Mouse (Mus musculus) limb, embryonic 12.5 days (tissue): ENCODE measurements around the gene Atp8b3. TPM values are rescaled to one million over a fixed set of nuclear protein-coding genes. Genes with fewer than 3 reads are reported as not detected.

Experiments
- ATAC-seq: fragments of 200-750 bp; cut with Nextera tagmentation; 2 replicates; pipeline ENCODE4 v1.8.0; 2017; ENCODE audit warnings: low read depth, moderate TSS enrichment; ENCODE audit not compliant: insufficient number of reproducible peaks, insufficient read depth, low FRiP score, low TSS enrichment
- H3K27ac ChIP-seq: fragments of 300-500 bp; sonication (generic); 2 replicates; pipeline ENCODE4 v1.5.1; 2016; ENCODE audit warnings: mild to moderate bottlenecking, moderate library complexity
- H3K27me3 ChIP-seq: fragments of 300-500 bp; sonication (generic); 2 replicates; pipeline ENCODE4 v1.6.1; 2016; ENCODE audit warnings: mild to moderate bottlenecking, moderate library complexity
- H3K36me3 ChIP-seq: fragments of 300-500 bp; sonication (generic); 2 replicates; pipeline ENCODE4 v1.6.1; 2016; ENCODE audit warnings: mild to moderate bottlenecking, moderate library complexity
- H3K4me1 ChIP-seq: fragments of 300-500 bp; sonication (generic); replicated peaks from 2 replicates; pipeline ENCODE4 v1.6.1; 2016
- H3K4me2 ChIP-seq: fragments of 300-500 bp; sonication (generic); 2 replicates; pipeline ENCODE4 v1.6.1; 2016; ENCODE audit warnings: mild to moderate bottlenecking, moderate library complexity
- H3K4me3 ChIP-seq: fragments of 300-500 bp; sonication (generic); replicated peaks from 2 replicates; pipeline ENCODE4 v1.5.1; 2016; ENCODE audit warnings: mild to moderate bottlenecking
- H3K9ac ChIP-seq: fragments of 300-500 bp; sonication (generic); replicated peaks from 2 replicates; pipeline ENCODE4 v1.6.1; 2016; ENCODE audit warnings: mild to moderate bottlenecking, moderate library complexity
- H3K9me3 ChIP-seq: fragments of 300-500 bp; sonication (generic); 2 replicates; pipeline ENCODE4 v1.6.1; 2016; ENCODE audit warnings: mild to moderate bottlenecking, moderate library complexity
- WGBS: fragments of 180-500 bp; shearing (Covaris S2); methylation state at CpG from one replicate; pipeline ENCODE4 v1.1.7; 2016; 5-methylcytosine and 5-hydroxymethylcytosine counted together
- polyA plus RNA-seq: library from polyadenylated mRNA; unstranded; fragments of >200 nt; fragmentation: Nextera tagmentation; extraction: Ambion mirVana; gene quantifications from 2 replicates; pipeline ENCODE4 v1.2.1, GENCODE M21; 2016

Gene Atp8b3
- polyA plus RNA-seq, 1 experiment from 2014 or later = 0.50 TPM

DNA sequence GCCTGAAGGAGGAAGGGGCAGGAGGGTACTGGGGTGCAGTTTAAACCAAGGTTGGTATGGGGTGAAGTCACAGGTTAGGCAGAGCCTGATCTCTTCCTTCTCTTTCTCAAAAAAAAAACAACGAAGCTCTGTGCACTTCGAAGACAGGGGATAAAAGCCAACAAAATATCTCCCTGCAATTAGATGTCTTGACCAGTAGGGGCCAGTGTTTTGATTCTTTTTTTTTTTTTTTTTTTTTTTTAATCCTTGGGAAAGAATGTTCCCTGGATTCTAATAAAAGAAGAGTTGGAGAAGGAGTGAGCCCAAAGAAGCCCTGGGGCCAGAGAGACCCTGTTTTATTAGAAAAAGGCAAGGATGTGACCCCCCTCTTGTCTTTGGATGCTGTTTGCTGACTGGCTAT, 19.6 kb downstream of the Atp8b3 start:
- Histone ChIP-seq H3K27ac (no peak overlapping the region), H3K36me3 (no peaks in the 10 kb centered on the region), H3K4me3 (no peak overlapping the region), H3K27me3 (peaks cover 33% of the 10 kb centered on the region), H3K9me3 (peaks cover 7% of the 10 kb centered on the region), H3K9ac (no peak overlapping the region), H3K4me2 (no peak overlapping the region), H3K4me1 (no peaks in the 10 kb centered on the region)
- 65% methylated on average over 2 of the region's 2 CpGs for WGBS
- ATAC-seq = no peak

DNA sequence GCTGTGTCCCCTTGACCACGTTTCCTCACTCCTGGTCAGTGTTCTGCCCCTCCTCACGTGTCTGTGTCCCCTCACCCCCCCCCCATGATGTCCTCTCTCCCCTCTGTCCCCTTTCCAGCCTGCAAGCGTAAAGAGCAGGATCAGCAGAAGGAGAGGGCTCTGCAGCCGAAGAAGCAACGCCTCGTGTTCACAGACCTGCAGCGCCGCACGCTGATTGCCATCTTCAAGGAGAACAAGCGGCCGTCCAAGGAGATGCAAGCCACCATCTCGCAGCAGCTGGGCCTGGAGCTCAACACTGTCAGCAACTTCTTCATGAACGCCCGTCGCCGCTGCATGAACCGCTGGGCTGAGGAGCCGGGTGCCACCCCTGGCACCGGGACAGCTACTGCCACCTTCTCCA, 25.2 kb downstream of the Atp8b3 start:
- no peak overlapping the region; the same call in 1 of the 2 replicates for H3K9ac ChIP-seq
- H3K4me2 ChIP-seq = peak overlapping the region; percentile 34
- no peak overlapping the region; the same call in 1 of the 2 replicates for H3K4me3 ChIP-seq
- 0 out of 2 replicates have a peak, but pooled peaks cover 7% of the 10 kb centered on the region for H3K4me1 ChIP-seq
- no peaks in the 10 kb centered on the region for H3K9me3 ChIP-seq
- WGBS = 8% methylated on average over 19 of the region's 19 CpGs
- H3K27ac ChIP-seq = no peak overlapping the region
- no peaks in the 10 kb centered on the region for H3K36me3 ChIP-seq
- peaks cover 84% of the 10 kb centered on the region for H3K27me3 ChIP-seq
- no peak for ATAC-seq

DNA sequence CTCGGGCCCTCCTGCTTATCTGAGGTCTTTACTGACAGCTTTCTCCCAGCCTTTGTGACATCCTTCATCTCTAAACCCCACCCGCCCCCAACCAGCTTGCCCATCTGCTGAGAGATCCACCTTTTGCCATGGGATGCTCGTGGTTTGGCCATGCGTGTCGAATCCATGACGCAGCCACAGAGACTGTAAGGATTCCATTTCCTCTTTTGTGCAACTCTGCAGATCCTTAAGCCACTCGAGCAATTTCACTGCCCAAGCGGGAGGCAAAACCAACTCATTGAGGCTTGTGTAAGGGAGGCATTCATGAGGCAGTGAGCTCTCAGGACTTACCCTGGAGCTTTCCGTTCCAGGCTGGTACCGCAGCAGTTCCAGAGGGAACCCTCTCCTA, 28.7 kb downstream of the Atp8b3 start:
- ATAC-seq = no peak
- H3K9me3 ChIP-seq = no peaks in the 10 kb centered on the region
- no peaks in the 10 kb centered on the region for H3K36me3 ChIP-seq
- no peak overlapping the region for H3K27ac ChIP-seq
- no peak overlapping the region for H3K4me2 ChIP-seq
- peaks cover 96% of the 10 kb centered on the region for H3K27me3 ChIP-seq
- H3K4me1 ChIP-seq = 0 out of 2 replicates have a peak, but pooled peaks cover 7% of the 10 kb centered on the region
- H3K4me3 ChIP-seq = no peak overlapping the region
- H3K9ac ChIP-seq = no peak overlapping the region
- 55% methylated on average over 10 of the region's 10 CpGs for WGBS

DNA sequence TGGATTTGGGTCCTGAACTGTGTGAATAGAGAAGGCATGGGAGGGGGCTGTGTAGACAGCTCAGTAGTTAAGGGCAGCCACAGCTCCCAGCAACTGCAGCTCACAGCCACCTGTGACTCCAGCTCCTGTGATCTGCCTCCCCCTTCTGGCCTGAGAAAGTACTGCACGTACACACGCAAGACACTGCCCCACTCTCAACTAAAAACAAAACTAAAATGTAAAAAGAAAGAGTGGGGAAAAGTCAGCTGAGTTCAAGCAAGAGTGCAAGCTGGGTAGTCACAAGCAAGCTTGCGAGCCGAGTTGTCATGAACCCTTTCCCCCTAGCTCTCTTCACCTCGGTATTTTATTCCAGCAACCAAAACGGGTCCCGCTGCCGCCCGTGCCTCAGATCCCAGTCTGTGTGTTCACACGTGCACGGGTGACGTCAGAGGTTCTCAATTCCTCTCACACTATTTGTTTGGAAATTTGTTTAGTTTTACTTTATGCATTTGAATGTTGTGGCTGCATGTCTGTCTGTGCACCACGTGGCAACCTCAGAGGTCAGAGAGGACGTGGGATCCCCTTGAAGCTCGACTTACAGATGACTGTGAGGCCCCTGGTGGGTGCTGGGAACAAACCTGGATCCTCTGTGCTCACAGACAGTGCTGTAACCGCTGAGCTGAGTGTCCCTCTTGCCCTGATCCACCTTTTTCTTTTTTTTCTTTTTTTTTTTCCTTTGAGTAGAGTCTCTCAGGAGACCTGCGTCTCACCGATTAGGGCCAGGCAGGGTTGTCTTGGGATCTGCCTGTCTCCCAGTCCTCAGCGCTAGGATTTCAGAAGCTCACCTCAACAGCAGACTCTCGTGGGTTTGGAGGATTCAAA, 29.3 kb downstream of the Atp8b3 start:
- H3K4me3 ChIP-seq = peak overlapping the region; percentile 34
- H3K4me2 ChIP-seq = peak overlapping the region; percentile 61
- no peak overlapping the region for H3K27ac ChIP-seq
- H3K36me3 ChIP-seq = no peaks in the 10 kb centered on the region
- peak; percentile 61; the same call in 1 of the 2 replicates for ATAC-seq
- peaks cover 96% of the 10 kb centered on the region for H3K27me3 ChIP-seq
- 12% methylated on average over 20 of the region's 20 CpGs for WGBS
- H3K9ac ChIP-seq = no peak overlapping the region
- 0 out of 2 replicates have a peak, but pooled peaks cover 10% of the 10 kb centered on the region for H3K4me1 ChIP-seq
- H3K9me3 ChIP-seq = no peaks in the 10 kb centered on the region

DNA sequence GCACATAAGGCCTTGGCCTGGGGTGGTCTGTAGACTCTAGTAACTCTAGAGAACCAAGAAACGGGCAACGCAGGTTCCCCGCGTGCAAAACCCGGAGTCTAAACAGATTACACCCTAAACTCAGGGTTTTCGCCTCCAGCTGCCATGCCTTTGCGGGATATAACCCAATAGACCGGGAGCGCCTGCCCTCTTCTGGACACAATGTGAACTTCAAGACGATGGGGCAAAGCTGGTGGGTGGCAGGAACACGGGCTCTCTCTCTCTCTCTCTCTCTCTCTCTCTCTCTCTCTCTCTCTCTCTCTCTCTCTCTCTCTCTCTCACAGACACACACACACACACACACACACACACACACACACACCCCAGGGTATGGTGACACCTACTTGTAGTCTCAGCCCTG, 32.7 kb downstream of the Atp8b3 start:
- 0% methylated on average over 11 of the region's 11 CpGs for WGBS
- H3K9me3 ChIP-seq = no peaks in the 10 kb centered on the region

DNA sequence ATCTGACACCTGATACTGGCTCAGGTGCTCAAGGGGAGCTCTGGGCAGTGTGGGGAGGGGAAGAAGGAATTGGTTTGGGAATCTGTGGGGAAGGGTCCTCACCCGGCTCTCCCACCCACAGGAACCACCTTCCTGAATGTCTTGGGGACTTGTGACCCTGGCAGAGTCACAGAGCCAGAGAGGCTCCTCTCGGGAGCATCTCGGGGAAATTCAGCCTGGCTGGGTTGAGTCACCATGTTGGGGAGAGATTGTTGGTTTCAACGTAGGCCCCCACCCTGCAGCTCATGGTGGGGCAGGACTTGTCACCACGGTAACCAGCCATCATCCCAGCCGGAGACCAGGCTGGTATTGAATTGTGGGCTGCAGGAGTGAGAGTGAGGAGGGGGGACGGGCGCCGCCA, 34.2 kb downstream of the Atp8b3 start:
- Histone ChIP-seq H3K9me3 (no peaks in the 10 kb centered on the region), H3K4me1 (peaks cover 8% of the 10 kb centered on the region; the same call in 1 of the 2 replicates), H3K27me3 (peaks cover 97% of the 10 kb centered on the region), H3K4me3 (no peak overlapping the region), H3K4me2 (no peak overlapping the region), H3K9ac (no peak overlapping the region), H3K36me3 (no peaks in the 10 kb centered on the region), H3K27ac (no peak overlapping the region)
- WGBS = 0% methylated on average over 7 of the region's 9 CpGs
- ATAC-seq = no peak

More for the DNA sequence above, 32.7 kb downstream of the Atp8b3 start:
- no peak for ATAC-seq
- Histone ChIP-seq H3K36me3 (no peaks in the 10 kb centered on the region), H3K27me3 (peaks cover 95% of the 10 kb centered on the region), H3K4me1 (peaks cover 11% of the 10 kb centered on the region; the same call in 1 of the 2 replicates), H3K4me2 (no peak overlapping the region), H3K4me3 (no peak overlapping the region), H3K9ac (no peak overlapping the region), H3K27ac (no peak overlapping the region)

DNA sequence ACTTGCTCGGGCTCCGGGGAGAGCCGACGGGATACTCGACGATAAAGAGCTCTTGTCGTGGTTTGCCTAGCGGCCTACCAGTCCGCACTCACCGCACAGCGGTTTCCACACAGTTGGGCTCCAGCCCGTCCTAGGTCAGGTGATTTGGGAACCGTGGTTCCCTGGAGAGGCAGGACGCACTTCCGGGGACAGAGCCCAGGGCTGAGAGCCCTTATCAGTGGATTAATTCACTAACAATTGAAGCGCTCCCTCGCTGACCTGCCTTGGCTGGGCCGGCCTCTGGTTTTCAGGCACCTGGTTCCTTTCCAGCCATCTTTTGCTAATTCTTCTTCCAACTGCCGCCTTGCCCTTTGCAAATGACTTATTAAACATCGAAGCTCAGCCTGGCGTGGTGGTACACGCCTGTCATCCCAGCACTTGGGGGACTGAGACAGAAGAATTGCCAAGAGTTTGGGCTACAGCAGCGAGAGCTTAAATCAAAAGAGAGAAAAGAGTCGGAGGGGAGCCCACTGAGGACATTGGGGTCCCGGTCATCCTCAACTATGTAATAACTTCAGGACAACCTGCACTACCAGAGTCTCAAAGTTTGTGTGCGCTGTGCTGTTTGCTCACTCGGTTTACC, 35.2 kb downstream of the Atp8b3 start:
- H3K9me3 ChIP-seq = no peaks in the 10 kb centered on the region

DNA sequence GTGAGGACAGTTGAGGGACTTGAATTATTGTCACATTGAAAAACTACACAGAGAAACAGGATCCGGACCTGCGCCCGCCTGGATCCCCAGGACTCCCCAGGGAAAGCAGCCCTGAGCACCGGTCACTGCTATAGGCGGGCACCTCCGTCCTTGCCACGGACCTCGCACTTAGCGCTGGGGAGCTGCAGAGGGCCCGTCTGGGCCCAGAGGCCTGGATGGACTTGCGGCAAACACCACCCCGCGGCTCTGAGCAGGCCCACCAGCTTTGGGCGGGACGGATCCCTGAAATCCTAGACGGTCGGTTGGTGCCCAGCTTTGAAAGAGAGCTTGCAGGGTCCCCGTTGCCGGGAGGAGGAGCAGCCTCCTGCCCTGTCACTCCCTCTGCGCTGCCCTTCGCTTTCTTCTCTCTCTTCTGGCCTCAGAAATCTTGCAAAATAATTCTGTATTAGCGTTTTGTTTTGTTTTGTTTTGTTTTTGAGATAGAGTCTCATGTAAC, 36.1 kb downstream of the Atp8b3 start:
- Histone ChIP-seq H3K27ac (no peak overlapping the region), H3K4me2 (no peak overlapping the region), H3K27me3 (peaks cover 98% of the 10 kb centered on the region), H3K9me3 (no peaks in the 10 kb centered on the region), H3K4me1 (peaks cover 6% of the 10 kb centered on the region; the same call in 1 of the 2 replicates), H3K9ac (no peak overlapping the region; the same call in 1 of the 2 replicates), H3K36me3 (no peaks in the 10 kb centered on the region), H3K4me3 (0 out of 2 replicates have a peak overlapping the region, but pooled peaks have one; percentile 4)
- ATAC-seq = no peak
- under 1% methylated on average over 22 of the region's 22 CpGs for WGBS

More for the DNA sequence above, 35.2 kb downstream of the Atp8b3 start:
- no peak overlapping the region for H3K4me2 ChIP-seq
- H3K36me3 ChIP-seq = no peaks in the 10 kb centered on the region
- no peak overlapping the region for H3K9ac ChIP-seq
- H3K27ac ChIP-seq = no peak overlapping the region
- H3K4me3 ChIP-seq = 0 out of 2 replicates have a peak overlapping the region, but pooled peaks have one; percentile 2
- H3K27me3 ChIP-seq = peaks cover 98% of the 10 kb centered on the region
- ATAC-seq = no peak
- 1% methylated on average over 27 of the region's 27 CpGs for WGBS
- H3K4me1 ChIP-seq = peaks cover 6% of the 10 kb centered on the region; the same call in 1 of the 2 replicates

DNA sequence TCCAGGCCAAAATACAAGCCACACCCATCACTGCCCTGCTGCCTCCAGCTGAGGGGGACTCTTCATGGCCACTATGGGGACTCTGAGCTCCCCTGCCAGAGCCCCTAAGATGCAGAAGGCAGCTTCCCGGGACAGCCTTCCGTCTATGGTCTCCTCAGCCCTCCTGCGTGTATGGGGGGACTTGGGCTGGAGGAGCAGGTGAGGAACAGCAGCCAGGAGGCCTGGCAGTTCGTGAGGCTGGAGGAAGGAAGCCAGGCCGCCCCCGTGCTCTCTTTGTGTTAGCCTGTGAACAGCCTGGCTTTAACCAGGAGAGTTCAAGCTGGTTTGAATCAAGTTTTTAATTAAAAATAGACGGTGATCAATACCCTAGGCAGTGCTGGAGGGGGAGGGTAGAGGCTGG, 36.6 kb downstream of the Atp8b3 start:
- Histone ChIP-seq H3K27ac (no peak overlapping the region), H3K9ac (no peak overlapping the region; the same call in 1 of the 2 replicates), H3K27me3 (peaks cover 98% of the 10 kb centered on the region), H3K9me3 (no peaks in the 10 kb centered on the region), H3K36me3 (no peaks in the 10 kb centered on the region), H3K4me1 (peaks cover 6% of the 10 kb centered on the region; the same call in 1 of the 2 replicates), H3K4me2 (no peak overlapping the region), H3K4me3 (no peak overlapping the region)
- under 1% methylated on average over 7 of the region's 7 CpGs for WGBS
- ATAC-seq = no peak

DNA sequence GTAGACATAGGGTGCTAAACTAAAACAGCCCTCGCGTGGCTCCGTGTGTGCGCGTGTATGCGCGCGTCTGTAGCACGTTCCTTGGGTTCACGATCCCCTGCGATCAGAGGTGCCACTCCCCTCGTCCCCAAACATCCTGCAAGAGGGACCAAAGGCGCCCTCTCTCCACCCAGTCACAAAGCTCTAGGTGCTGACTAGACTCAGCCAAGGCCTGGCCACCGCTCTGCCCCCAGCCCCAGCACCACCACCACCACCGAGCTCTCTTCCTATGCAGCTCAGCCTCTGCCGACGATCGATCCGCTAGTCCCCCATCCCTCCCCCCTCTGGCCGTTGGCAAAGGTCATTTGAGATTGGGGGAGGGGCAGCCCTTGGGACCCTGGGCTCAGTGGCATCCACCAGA, 42.5 kb downstream of the Atp8b3 start:
- ATAC-seq = no peak
- Histone ChIP-seq H3K36me3 (no peaks in the 10 kb centered on the region), H3K27ac (no peak overlapping the region), H3K4me1 (peaks cover 30% of the 10 kb centered on the region), H3K9me3 (no peaks in the 10 kb centered on the region), H3K4me3 (no peak overlapping the region; the same call in 1 of the 2 replicates), H3K4me2 (no peak overlapping the region), H3K27me3 (peaks cover 100% of the 10 kb centered on the region), H3K9ac (no peak overlapping the region)
- under 1% methylated on average over 20 of the region's 20 CpGs for WGBS

DNA sequence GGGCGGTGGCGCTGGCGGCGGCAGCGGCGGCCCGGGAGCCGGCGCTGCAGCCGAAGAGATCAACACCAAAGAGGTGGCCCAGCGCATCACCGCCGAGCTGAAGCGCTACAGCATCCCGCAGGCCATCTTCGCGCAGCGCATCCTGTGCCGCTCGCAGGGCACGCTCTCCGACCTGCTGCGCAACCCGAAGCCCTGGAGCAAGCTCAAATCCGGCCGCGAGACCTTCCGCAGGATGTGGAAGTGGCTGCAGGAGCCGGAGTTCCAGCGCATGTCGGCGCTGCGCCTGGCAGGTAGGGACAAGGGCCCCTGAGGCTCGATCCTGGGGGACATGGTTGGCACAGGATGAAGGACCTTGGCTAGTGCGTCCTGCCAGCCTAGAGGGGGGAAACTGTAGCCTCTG, 43.0 kb downstream of the Atp8b3 start:
- no peak overlapping the region for H3K27ac ChIP-seq
- under 1% methylated on average over 35 of the region's 35 CpGs for whole genome bisulfite sequencing
- peaks cover 30% of the 10 kb centered on the region for H3K4me1 ChIP-seq

More for the DNA sequence above, 43.0 kb downstream of the Atp8b3 start:
- H3K4me3 ChIP-seq = peak overlapping the region; percentile 47
- H3K27me3 ChIP-seq = peaks cover 100% of the 10 kb centered on the region
- no peaks in the 10 kb centered on the region for H3K36me3 ChIP-seq
- no peak for ATAC-seq
- H3K4me2 ChIP-seq = peak overlapping the region; percentile 80
- H3K9ac ChIP-seq = no peak overlapping the region
- H3K9me3 ChIP-seq = no peaks in the 10 kb centered on the region
